Mouse (Mus musculus) retina, postnatal 1 day (tissue): ENCODE measurements at regions not wholly inside any gene's neighbourhood (a gene's known extent, or its start where the extent isn't known, plus 50 kb on each side); places are given as distances from the start of the nearest gene placed in this dataset.
A peak's percentile ranks its signal among the peaks of the same experiment; 100 is the strongest.

Experiments used
- DNase-seq: peaks from one replicate; pipeline ENCODE4 v3.0.0-alpha.2; 2012

GRCm38 (mm10) chr8:49236021-49236821 is 392.5 kb upstream of the Tenm3 start:
- peak; percentile 57 for DNase-seq

- DNase-seq, result peak; percentile 67
Measured at GRCm38 (mm10) chr8:49223841-49224420, 380.2 kb upstream of the Tenm3 start.

DNA sequence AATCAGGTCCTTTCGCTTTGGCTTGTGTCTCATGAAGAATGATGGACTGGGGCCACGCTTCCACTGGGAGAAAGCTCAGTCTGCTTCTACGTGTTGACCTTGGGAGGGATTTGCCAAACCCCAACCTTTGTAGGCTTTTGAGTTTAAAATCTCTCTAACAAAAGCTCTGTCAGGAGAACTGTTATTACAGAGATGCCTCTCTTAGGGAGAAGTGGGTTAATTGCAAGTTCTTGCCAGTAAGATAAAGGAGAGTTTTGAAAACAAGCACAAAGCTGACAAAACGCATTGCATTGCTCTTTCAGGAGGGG is 351.5 kb upstream of the Tenm3 start:
- DNase-seq, result no peak

- DNase-seq, result no peak
Measured at GRCm38 (mm10) chr8:49194592-49195332, 351.0 kb upstream of the Tenm3 start.

GRCm38 (mm10) chr8:49186853-49187252 is 343.1 kb upstream of the Tenm3 start:
- DNase-seq, result peak; percentile 43

- DNase-seq, result no peak
Measured at GRCm38 (mm10) chr8:49175386-49175785, 331.6 kb upstream of the Tenm3 start.

DNA sequence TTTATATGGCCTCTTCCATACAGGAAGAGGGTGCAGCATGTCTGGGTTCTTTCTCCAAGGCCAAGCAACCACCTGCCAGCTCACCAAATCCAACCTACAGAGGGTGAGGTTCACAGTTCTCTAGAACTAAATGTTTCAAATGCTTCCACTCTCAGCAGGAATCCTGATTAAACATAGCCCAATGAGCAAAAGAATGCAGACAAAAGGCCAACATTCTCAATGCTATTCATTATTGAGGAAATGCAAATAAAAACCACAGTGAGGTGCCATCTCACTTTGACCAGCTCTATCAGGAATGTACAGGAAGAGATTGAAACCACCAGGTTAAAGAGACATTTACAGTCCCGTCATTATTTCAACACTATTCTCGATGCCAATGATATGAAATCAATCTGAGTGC is 331.2 kb upstream of the Tenm3 start:
- DNase-seq, result no peak

DNA sequence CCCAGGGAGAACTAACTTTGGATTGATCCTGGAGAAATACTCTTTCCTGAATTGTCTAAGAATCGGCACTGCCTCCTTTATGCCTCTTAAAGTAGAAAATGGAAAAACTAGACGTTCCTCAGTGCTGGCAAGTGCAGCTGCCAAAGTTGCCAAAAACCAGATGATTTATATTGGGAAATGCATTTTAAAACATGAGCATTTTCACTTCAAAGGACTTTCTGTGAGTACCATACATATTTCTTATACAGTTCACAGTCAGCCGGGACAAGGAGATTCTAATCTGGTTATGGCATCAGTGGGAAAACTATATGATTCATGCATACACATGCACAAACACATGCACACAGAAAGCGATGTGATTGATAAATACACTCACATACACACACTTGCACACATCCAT is 315.6 kb upstream of the Tenm3 start:
- DNase-seq, result no peak

- no peak for DNase-seq
Measured at GRCm38 (mm10) chr8:49158201-49158600, 314.4 kb upstream of the Tenm3 start.

DNA sequence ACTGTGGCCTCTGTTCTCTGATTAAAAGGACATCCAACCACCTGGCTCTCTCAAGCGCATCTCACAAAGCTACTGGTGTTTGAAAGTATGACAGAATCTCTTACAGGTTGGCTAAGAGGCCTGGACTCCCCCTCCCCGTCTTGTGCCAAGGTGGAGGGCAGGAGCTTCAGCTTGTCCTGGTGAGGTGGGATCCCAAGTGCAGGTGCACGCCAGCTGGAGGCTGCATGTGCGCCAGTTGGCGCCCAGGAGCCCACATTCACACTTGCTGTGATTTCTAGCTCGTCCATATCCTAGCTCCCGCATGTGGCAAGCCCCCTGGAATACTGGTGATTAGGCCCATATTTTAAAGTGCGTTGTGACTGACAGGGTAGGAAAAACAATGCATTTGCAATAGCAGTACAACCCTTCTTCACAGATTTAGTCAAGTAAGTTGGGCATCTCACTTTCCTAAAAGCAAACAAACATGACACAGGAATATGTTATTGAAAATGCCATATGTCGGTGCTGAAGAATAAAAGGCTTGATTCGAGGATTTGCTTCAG is 292.8 kb upstream of the Tenm3 start:
- DNase-seq, result no peak

DNA sequence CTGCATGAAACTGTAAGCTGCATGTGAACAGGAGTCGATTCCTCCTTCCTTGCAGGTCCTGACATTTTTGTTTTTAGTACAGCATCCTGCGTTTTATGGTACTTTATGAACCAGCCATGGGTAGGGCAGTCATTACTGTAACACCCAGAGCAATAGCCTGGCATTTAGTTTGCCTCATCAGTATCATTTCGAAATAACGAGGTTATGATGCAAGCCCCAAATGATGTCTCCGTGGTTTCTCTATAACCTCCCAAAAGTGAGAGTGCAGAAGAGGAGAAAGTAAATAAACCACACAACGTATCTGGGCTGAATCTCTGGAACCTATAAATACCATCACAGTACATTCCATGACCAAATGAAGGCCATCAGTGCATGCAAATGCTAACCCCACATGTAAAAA is 265.3 kb upstream of the Tenm3 start:
- DNase-seq, result no peak

- DNase-seq, result no peak
Measured at GRCm38 (mm10) chr8:49108665-49109064, 264.9 kb upstream of the Tenm3 start.

DNA sequence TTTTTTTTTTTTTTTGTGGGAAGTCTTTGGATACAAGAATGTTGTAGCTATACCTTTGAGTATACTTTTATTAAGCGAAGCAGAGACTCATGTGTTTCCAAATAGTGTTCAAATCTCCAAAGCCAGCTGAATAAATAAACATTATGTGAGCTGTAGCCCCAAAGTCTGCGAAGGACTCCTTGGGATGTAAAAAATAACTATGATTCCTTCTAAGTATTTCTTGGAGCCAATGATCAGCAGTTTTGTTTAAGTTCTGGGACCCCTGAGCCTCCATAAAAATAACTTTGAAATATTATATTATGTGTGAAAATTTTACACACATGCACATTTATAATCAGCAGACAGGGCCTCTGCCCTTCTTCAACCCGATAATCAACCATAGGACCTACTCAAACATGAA is 262.8 kb upstream of the Tenm3 start:
- DNase-seq, result no peak

DNA sequence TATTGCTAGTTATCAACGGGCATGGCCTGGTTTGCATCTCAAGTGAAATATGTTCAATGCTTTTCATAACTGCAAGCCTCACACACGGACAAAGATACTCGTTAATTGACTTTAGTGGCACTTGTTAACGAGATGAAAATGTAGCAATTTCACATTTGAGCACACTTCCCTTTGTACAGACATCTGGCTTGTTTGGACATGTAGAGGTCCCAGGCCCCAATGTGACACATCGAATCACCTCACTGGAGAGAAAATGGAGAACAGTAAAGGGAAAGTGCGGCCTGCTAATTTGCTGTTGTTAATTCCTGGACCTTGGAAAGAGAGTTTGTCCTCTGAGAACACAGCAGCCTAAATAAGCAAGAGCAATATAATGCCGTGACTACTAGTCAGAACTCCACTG is 257.4 kb upstream of the Tenm3 start:
- DNase-seq, result peak; percentile 88

DNA sequence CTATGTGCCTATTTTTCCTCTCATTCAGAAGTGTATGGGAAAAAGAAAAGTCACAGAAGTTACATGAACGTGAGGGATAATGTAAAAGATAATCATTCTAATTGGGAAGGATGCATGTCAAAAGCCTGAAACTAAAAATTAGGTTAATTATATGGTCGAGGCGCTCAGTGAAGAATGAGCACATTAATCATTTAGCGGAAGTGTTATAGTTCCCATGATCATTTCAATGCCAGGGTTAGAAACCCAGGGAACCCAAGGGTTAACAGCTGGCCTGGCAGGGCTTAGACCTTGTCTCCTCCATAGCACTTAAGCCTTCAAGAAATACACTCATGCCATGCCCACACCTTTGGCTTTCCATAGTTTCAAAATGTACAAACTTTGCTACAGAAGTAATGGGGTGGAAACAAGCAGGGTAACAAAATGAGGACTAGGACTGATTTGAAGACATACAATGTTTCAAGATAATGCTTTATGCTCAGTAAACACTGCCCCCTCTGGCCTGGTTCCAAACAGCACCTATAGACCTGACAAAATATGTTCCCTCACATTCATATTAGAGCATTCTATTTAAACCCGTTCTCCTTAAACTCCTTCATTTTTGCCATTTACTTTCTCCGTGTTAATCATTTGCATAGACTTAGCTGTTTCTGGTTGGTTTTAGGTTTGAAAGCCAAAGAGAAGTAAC is 240.6 kb upstream of the Tenm3 start:
- DNase-seq, result peak; percentile 61

DNA sequence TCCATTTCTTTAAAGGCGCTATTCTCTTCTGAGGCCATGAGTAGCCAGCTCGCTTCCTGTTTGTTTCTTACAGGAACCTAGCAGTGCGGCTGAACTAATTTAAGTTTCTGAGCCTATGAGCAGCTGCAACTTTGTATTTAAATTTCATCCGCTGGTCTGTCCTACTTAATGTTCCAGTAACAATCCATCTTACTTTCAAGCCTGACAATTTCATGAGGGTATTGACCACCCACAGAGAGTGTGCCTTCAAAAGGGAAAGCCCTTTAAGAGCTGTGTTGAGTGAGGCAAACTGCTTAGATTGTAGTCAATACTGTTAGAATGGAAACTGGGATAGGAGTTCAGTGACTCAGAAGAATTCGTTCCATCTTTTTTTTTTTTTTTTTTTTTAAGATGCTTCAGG is 225.7 kb upstream of the Tenm3 start:
- peak; percentile 81 for DNase-seq

DNA sequence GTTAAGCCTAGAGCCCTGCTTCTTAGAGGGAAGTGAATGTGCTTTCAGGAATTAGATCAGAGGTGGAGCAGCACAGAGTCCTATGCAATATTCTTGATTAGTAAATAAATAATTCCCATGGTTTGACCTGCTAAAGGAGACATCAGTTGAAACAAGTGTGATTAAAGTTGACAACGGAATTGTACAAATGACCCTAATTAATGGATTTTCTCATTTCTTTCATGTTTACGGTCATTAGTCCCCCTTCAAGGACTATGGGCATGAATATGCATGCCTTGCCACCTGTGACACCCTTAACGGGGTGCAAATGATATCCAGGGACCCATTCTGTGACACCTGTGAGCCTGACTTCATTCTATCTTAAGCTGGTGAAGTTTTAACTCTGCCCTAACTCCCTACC is 219.5 kb upstream of the Tenm3 start:
- DNase-seq, result peak; percentile 55

DNA sequence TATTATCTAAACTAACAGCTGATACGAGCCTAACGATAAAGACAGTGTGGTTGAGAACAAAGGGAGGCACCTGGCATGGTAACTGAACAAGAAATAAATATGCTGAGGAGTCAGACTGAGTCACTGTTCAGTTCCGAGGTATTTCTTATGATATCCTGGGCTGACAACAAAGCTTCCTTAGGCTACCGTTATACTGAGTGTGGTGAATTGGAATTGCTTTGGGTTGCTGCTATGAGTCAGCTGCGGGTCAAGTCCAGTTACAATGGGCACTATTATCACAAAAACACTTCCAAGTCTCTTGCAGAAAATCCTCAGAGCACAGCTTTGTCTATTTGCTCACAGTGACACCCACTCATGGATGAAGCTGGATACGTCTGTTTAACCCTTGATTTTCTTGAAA is 199.5 kb upstream of the Tenm3 start:
- DNase-seq, result no peak

DNA sequence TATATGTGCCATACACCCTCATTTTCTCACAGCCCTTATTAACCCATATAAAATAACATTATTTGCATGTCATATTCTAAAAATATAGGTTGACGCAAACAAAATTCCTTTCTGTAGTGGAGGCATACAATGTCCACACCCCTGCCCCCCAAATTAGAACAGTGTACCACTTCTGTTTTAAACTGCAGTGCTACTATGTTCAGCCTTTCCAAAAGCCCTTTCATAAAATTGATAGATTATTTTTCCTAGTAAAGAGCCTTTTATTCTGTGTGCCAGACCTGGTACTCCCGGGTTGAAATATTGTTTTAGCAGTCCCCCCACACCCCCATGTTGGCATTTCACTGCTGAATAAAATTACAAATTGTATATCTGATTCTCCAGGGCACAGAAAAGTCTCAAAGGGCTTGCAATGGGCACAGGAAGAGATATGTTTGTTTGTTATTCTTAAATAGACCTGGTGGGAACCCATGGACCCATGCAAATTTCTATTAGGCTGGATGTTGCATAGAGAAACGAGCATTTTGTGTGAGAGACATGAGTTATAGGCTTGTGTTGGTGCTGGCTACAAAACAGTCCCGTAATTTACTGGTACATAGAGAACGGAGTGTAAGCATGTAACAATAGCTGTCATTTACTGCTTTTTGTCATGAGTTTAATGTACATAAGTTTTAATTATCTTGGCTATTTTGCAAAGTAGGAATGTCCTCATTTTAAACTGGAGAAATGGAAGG is 192.4 kb upstream of the Tenm3 start:
- DNase-seq, result no peak

- peak; percentile 45 for DNase-seq
Measured at GRCm38 (mm10) chr8:49035519-49035918, 191.8 kb upstream of the Tenm3 start.

GRCm38 (mm10) chr8:49030255-49030654 is 186.5 kb upstream of the Tenm3 start:
- DNase-seq, result no peak

DNA sequence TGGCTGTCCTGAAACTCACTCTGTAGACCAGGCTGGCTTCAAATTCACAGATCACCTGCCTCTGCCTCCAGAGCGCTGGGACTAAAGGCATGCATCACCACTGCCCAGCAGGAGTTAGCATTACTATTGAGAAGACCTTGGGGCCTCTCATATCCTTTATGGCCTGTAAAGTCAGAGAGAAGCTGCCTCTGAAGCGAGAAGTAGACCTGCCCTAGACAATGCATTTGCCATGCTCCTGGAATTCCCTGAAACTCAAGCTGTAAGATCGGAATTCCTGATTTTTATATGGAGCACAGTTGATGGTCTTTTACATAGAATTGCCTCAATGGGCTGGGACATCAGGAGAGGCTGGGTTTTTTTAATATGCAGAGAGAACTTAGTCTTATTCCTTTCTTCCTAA is 174.0 kb upstream of the Tenm3 start:
- DNase-seq, result no peak

DNA sequence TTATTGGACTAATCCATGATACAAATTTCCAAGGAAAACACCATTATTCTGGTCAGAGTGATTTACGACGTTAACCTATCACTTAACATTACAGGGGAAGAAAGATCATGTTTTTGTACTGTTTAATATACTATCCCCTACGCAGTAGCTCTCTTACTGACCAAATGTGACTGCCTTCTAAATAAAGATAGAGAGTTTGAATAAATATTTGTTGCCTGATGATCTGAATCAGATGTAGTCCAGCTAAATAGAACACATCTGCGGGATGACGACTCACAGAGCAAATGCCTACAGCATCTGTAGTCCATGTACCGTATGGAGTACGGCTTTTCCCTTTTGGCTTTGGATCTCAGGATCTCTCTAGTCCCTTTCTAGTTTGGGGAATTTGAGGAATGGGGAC is 171.9 kb upstream of the Tenm3 start:
- no peak for DNase-seq
